Mouse (Mus musculus) activated CD4-positive, CD25-positive, alpha-beta regulatory T cell, adult 4 months (primary cell): ENCODE data around the gene Rmnd1. TPM values are rescaled to one million over a fixed set of nuclear protein-coding genes. Genes with fewer than 3 reads are reported as not detected.

Source experiments
- ATAC-seq: one replicate; pipeline ENCODE4 v1.8.0; 2017
- polyA plus RNA-seq, 2 experiments: library from polyadenylated mRNA; unstranded; fragments of 100-300 nt; shearing (Covaris generic); gene quantifications; one replicate each; pipeline ENCODE4 v1.2.1; 2017

The Rmnd1 gene
- polyA plus RNA-seq, 2 experiments from 2014 or later = 34.0 to 47.7 TPM

- ATAC-seq = no peak
These were observed 41.1 kb downstream of the Rmnd1 start for GRCm38 (mm10) chr10:4391076-4391475.

GRCm38 (mm10) chr10:4390550-4390949 is 41.6 kb downstream of the Rmnd1 start:
- ATAC-seq = no peak

- ATAC-seq = no peak
These were observed 42.6 kb downstream of the Rmnd1 start for GRCm38 (mm10) chr10:4389461-4390112.

DNA sequence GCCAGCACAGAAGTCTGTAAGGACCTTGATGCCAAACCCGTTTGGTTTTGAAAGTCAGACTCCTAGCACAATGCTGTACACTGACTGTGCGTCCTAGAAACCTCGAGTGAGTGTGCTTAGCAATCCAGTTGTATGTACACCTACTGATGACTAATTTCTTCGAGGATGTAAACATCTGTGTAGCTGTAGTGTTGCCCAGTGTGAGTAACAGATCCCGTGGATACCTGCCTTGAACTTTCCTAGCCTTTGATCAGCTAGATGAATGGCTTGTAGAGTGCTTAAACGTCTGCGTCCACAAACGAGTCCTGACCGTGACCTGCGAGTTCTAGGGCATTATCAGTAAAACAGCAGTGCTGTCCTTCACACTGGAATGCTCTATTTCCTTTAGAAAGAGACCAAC is 43.2 kb downstream of the Rmnd1 start:
- no peak for ATAC-seq

GRCm38 (mm10) chr10:4388384-4388745 is 43.8 kb downstream of the Rmnd1 start:
- ATAC-seq = peak; percentile 2

DNA sequence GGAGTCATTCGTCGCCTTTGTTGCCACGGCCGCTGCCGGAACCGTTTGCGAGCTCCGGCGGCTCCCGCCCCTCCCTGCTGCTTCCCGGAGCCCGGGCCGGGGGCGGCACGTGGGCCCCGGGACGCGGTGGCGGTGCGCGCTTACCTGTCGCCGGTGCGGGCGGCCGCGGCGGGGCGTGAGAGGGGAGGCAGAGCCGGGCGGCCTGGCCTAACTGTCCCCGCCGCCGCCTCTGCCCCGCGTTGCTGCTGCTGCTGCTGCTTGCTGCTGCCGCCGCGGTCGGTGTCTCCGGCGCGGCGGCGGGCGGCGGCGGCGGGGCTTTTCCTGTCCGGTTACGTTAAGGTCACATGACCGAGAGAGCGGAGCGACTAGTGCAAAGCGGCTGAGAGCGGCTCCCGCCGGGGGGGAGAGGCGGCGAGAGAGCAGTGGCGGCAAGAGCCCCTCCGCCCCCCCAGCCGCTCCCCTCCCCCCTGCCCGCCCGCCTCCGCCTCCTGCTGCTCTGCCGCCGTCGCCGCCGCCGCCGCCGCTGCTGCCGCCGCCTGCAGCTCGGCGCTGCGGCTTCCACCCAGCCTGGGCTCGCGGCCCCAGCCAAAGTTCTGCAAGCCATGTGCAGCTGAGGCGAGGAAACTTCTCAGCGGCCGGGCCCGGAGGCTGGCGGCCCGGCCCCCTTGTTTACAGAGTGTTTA is 44.3 kb downstream of the Rmnd1 start, which contains the start of gene Zbtb2:
Gene Zbtb2, minus strand, starts transcription at position 408 of the 683 bp plus-strand sequence.
- ATAC-seq = peak; percentile 8

- ATAC-seq = peak; percentile 74
These were observed 45.3 kb downstream of the Rmnd1 start for GRCm38 (mm10) chr10:4386609-4387591.

DNA sequence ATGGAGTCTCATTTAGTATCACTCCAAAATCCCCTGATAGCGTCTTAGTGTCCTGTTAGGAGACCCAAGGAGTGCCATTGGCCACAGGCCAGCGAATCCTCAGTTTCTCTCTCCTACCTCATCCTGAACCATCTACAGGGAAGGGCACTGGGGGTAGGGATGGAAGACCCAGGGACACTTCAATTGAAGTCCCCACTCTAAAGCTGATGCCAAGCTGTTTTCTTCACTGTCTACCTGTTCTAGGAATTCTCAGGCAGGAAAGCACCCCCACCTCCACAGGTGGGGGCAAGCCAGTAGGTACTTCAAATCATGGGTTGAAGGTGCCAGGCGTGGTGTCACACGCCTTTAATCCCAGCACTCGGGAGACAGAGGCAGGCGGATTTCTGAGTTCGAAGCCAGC is 47.9 kb downstream of the Rmnd1 start:
- no peak for ATAC-seq

DNA sequence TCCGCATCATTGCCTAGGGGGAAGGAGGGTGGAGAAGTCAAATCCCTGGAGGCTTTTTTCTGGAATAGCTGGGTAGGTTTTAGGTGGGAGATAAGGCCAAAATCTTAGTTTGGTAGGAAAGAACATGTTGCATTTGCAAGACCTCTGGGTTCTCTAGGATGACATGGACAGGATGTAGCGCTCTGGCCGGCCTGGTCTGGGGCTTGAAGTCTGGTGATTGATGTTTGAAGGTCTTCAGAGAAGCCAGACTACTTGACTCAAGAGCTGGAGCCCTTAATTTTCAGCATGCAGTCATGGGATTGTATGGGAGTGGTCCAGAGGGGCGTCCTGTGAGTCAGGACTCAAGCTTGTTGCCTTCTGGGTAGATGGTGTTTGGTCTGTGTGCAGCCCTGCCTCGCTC is 51.4 kb downstream of the Rmnd1 start:
- no peak for ATAC-seq

- no peak for ATAC-seq
These were observed 55.3 kb downstream of the Rmnd1 start for GRCm38 (mm10) chr10:4376931-4377330.

DNA sequence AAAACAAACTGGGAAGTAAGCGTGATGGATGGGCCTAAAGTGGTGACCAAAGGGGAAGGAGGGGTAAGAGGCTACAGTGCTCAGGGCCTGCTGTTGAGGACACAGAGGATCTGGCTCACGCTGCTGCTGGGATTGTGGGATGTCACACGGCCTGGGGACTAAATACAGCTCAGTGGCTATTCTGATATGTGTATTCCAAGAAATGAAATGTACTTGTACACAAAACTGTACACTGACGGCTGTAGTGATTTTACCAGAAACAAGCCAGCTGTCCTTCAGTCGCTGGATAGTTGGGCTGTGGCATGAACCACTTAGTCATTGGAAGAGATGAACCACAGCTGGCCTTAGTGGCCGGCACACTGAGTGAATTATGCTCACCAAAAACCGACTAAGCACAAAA is 55.7 kb downstream of the Rmnd1 start:
- no peak for ATAC-seq

DNA sequence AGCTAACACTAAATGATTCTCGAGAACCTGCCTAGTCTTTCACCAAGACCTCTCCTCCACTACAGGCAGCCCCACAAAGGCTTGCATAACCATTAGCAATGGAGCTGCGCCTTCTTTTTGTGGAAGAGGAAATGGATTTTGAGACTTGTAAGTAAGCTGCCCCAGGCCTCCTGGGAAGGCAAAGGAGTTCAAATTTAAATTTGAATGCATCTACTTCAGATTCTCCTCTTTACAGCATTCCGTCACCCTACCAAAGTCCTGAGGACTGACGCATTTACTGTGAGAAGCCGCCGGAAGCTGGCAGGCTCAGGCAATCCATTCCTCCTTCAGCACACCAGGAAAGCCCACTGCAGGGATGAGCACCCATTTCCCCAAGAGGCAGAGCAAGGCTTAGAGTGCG is 56.9 kb downstream of the Rmnd1 start:
- ATAC-seq = no peak

- no peak for ATAC-seq
These were observed 57.5 kb downstream of the Rmnd1 start for GRCm38 (mm10) chr10:4374734-4375133.

- ATAC-seq = no peak
These were observed 57.9 kb downstream of the Rmnd1 start for GRCm38 (mm10) chr10:4374239-4374638.

GRCm38 (mm10) chr10:4373558-4373957 is 58.6 kb downstream of the Rmnd1 start:
- no peak for ATAC-seq

DNA sequence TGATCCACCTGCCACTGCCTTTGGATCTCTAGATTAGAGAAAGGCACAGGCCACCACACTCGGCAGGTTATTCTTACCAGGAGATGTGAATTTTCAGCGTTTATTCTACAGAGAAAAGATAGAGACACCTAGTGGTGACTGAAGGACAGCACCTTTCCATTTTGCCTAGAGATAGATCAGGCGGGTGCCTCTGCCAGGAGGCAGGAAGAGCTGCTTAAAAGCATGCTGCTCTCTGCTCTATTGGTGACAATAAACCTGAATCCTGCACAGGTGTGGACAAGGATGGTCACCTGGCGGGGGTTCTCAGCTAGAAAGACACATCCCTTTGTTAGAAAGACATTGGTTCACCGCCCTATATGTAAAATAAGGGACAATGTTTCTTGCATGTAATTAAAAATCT is 60.2 kb downstream of the Rmnd1 start:
- ATAC-seq = peak; percentile 86

- no peak for ATAC-seq
These were observed 62.1 kb downstream of the Rmnd1 start for GRCm38 (mm10) chr10:4370105-4370504.

DNA sequence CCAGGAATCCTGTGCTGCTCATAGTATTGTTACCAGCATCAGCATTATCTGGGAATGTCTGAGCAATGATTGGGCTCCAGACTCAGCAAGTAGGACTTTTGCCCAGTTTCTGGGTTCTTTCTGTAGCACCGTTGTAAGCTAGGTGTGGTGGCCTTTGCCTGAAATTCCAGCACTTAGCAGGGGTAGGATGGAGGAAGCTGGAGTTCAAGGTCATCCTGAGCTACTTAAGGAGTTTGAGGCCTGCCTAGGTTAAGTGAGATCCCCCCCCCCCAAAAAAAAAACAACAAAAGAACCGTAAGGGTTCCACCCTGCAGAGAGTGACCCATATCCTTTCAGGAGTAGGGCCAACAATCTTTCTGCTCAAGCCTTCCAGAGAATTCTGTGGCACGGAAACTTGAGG is 67.6 kb downstream of the Rmnd1 start:
- no peak for ATAC-seq

DNA sequence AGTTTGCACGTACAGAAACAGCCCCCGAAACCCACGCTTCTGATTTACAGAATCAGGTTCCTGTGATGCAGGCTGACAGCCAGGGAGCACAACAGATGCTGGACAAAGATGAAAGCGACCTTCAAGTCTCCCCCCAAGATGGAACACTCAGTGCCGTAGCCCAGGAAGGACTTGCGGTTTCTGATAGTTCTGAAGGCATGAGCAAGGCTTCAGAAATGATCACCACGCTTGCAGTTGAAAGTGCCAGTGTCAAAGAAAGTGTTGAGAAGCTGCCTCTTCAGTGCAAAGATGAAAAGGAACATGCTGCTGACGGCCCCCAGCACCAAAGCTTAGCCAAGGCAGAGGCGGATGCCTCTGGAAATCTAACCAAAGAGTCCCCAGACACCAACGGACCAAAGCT is 74.8 kb downstream of the Rmnd1 start:
- peak; percentile 57 for ATAC-seq

DNA sequence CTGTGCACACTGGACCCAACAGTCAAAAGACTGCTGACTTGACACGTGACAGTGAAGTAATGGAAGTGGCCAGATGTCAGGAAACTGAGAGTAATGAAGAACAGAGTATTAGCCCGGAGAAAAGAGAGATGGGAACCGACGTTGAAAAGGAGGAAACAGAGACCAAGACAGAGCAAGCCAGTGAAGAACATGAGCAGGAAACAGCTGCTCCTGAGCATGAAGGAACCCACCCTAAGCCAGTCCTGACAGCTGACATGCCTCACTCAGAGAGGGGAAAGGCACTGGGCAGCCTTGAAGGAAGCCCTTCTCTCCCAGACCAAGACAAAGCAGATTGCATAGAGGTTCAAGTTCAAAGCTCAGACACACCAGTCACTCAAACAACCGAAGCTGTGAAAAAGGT is 75.5 kb downstream of the Rmnd1 start:
- ATAC-seq = no peak

GRCm38 (mm10) chr10:4355882-4356451 is 76.2 kb downstream of the Rmnd1 start:
- peak; percentile 79 for ATAC-seq

DNA sequence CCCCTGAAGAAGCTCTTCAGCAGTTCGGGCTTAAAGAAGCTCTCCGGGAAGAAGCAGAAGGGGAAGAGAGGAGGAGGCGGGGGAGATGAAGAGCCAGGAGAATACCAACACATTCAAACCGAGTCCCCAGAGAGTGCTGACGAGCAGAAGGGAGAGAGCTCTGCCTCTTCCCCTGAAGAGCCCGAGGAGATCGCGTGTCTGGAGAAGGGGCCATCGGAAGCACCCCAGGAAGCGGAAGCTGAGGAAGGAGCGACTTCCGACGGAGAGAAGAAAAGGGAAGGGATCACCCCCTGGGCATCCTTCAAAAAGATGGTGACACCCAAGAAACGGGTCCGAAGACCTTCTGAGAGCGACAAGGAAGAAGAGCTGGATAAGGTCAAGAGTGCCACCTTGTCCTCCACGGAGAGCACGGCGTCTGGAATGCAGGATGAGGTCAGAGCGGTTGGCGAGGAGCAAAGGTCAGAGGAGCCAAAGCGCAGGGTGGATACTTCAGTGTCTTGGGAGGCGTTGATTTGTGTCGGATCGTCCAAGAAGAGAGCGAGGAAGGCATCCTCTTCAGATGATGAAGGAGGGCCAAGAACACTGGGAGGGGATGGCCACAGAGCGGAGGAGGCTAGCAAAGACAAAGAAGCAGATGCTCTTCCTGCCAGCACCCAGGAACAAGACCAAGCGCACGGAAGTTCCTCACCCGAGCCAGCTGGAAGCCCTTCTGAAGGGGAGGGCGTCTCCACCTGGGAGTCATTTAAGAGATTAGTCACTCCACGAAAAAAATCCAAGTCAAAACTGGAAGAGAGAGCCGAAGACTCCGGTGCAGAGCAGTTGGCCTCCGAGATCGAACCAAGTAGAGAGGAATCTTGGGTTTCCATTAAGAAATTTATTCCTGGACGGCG is 77.6 kb downstream of the Rmnd1 start:
- ATAC-seq = no peak
